Mouse (Mus musculus) MEL (cell line): ENCODE measurements at regions not wholly inside any gene's neighbourhood (a gene's known extent, or its start where the extent isn't known, plus 50 kb on each side); places are given as distances from the start of the nearest gene placed in this dataset.

Source experiments
- CTCF ChIP-seq, 3 experiments: IDR thresholded peaks in 2 of 3; conservative IDR thresholded peaks in 1 of 3; 2 replicates each; pipeline ENCODE4 v1.5.1; 2011 to 2012; ENCODE audit warnings: low read length in 3 of 3, low read depth in 2 of 3, mild to moderate bottlenecking in 2 of 3, improper control_type of control experiment in 1 of 3, inconsistent platforms in 1 of 3, mixed read lengths in 1 of 3, moderate library complexity in 1 of 3; ENCODE audit not compliant: control insufficient read depth in 1 of 3, insufficient read depth in 1 of 3, poor library complexity in 1 of 3, severe bottlenecking in 1 of 3
- EP300 ChIP-seq, 2 experiments: IDR thresholded peaks; 2 replicates each; pipeline ENCODE4 v1.6.1; 2011; ENCODE audit warnings: improper control_type of control experiment in 2 of 2, low read length in 2 of 2, low read depth in 1 of 2, mild to moderate bottlenecking in 1 of 2
- GATA1 ChIP-seq: IDR thresholded peaks from 2 replicates; pipeline ENCODE4 v1.6.1; 2011; ENCODE audit warnings: low read depth, low read length, improper control_type of control experiment
- HCFC1 ChIP-seq: IDR thresholded peaks from 2 replicates; pipeline ENCODE4 v1.6.1; 2012; ENCODE audit warnings: low read depth, mild to moderate bottlenecking, inconsistent platforms, low read length, improper control_type of control experiment, moderate library complexity
- MAFK ChIP-seq: IDR thresholded peaks from 2 replicates; pipeline ENCODE4 v1.6.1; 2011; ENCODE audit warnings: low read depth, mild to moderate bottlenecking, low read length, improper control_type of control experiment, borderline replicate concordance
- MXI1 ChIP-seq: IDR thresholded peaks from 2 replicates; pipeline ENCODE4 v1.6.1; 2011; ENCODE audit warnings: mild to moderate bottlenecking, low read depth, low read length, improper control_type of control experiment
- NELFE ChIP-seq: IDR thresholded peaks from 2 replicates; pipeline ENCODE4 v1.6.1; 2011; ENCODE audit warnings: low read depth, low read length, improper control_type of control experiment
- POLR2A ChIP-seq, 2 experiments: IDR thresholded peaks; 2 replicates each; pipeline ENCODE4 v1.6.1; 2011 to 2012; ENCODE audit warnings: low read length in 2 of 2, mild to moderate bottlenecking in 2 of 2, control low read depth in 1 of 2, improper control_type of control experiment in 1 of 2, low read depth in 1 of 2, moderate library complexity in 1 of 2; ENCODE audit not compliant: control insufficient read depth in 1 of 2, insufficient read depth in 1 of 2, poor library complexity in 1 of 2
- SIN3A ChIP-seq: IDR thresholded peaks from 2 replicates; pipeline ENCODE4 v1.6.1; 2012; ENCODE audit warnings: low read length, improper control_type of control experiment, inconsistent platforms
- SMC3 ChIP-seq: IDR thresholded peaks from 2 replicates; pipeline ENCODE4 v1.6.1; 2011; ENCODE audit warnings: low read depth, low read length, improper control_type of control experiment

DNA sequence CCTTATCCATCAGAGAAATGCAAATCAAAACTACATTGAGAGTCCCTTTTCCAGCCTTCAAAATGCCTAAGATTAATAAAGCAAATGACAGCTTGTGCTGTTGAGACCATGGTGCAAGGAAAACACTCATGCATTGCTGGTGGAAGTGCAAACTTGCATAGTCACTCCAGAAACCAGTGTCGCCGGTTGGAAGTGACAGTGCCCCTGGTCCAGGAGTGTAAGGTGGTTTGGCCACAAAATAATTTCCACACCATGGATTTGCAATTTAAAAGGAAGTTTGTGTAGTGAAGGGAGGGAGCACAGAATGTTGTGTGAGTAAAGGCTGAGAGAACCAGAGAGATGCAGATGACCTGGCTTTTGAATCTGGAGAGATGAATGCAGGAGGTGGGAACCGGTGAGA lies 52.4 kb upstream of the Mad2l1 start:
- TF ChIP-seq GATA1 (no peak), MAFK (no peak), SIN3A (no peak), CTCF (IDR thresholded peaks at IDR 0.05 in 2 of 3, conservative IDR thresholded peaks at IDR 0.05 in 1 of 3; ENCODE audit: control insufficient read depth in 1 of 3, insufficient read depth in 1 of 3, low read depth in 2 of 3, low read length in 3 of 3, poor library complexity in 1 of 3, severe bottlenecking in 1 of 3) (no peak), HCFC1 (no peak), POLR2A (IDR thresholded peaks at IDR 0.05; ENCODE audit: control insufficient read depth in 1 of 2, insufficient read depth in 1 of 2, low read depth in 1 of 2, low read length in 2 of 2, poor library complexity in 1 of 2) (no peak), SMC3 (no peak), NELFE (no peak), EP300 (IDR thresholded peaks at IDR 0.05; ENCODE audit: low read depth in 1 of 2, low read length in 2 of 2) (no peak), MXI1 (no peak)
